ENCODE assay signal across 12 mouse cellular contexts in genomic region chr11:76439666-76440065, GRCm38 (mm10). TPM values are rescaled to one million over a fixed set of nuclear protein-coding genes. Genes with fewer than 3 reads are reported as not detected.
DNase-seq lines count a peak whose midpoint lies in the region; ATAC-seq lines count a peak whose summit lies in the region.
"Had no signal": no experiment of that assay in that cellular context is flagged by ENCODE, and none has a peak within 500 bp of the region (broad histone marks: within the 10 kb centered on the region; RNA-seq: fewer than 3 reads in every experiment).

No protein-coding gene starts in this region.

- no peak overlapping the region for H3K4me2 ChIP-seq in forebrain, embryonic 13.5 days
- H3K4me2 ChIP-seq in forebrain, embryonic 11.5 days (ENCODE audit: low read depth, low read length, severe bottlenecking), result no peak overlapping the region
- H3K4me2 ChIP-seq in stomach, embryonic 15.5 days, result no peak overlapping the region
- H3K4me2 ChIP-seq: heart, embryonic 15.5 days; liver, embryonic 13.5 days had no signal

- no peak overlapping the region for H3K4me3 ChIP-seq in forebrain, embryonic 13.5 days
- no peak overlapping the region for H3K4me3 ChIP-seq in forebrain, embryonic 11.5 days (ENCODE audit: low read depth, low read length)
- H3K4me3 ChIP-seq in stomach, embryonic 15.5 days (replicated peaks), result no peak overlapping the region
- H3K4me3 ChIP-seq: heart, embryonic 15.5 days; liver, embryonic 13.5 days had no signal

- WGBS in forebrain, embryonic 13.5 days, result 28% methylated on average over 3 of the region's 3 CpGs
- 18% methylated on average over 3 of the region's 3 CpGs for WGBS in forebrain, embryonic 11.5 days
- WGBS in stomach, embryonic 15.5 days, result 28% methylated on average over 3 of the region's 3 CpGs

- H3K9me3 ChIP-seq in forebrain, embryonic 13.5 days (replicated peaks), result no peaks in the 10 kb centered on the region
- H3K9me3 ChIP-seq in forebrain, embryonic 11.5 days (ENCODE audit: control insufficient read depth, low read length), result no peaks in the 10 kb centered on the region
- no peaks in the 10 kb centered on the region for H3K9me3 ChIP-seq in stomach, embryonic 15.5 days
- H3K9me3 ChIP-seq: heart, embryonic 15.5 days; liver, embryonic 13.5 days had no signal

- H3K27ac ChIP-seq in forebrain, embryonic 13.5 days, result peak overlapping the region; percentile 31; the same call in 1 of the 2 replicates
- no peak overlapping the region for H3K27ac ChIP-seq in forebrain, embryonic 11.5 days (ENCODE audit: low read depth, low read length)
- H3K27ac ChIP-seq in stomach, embryonic 15.5 days, result 0 out of 2 replicates have a peak overlapping the region, but pooled peaks have one; percentile 33
- H3K27ac ChIP-seq: heart, embryonic 15.5 days; kidney, postnatal 0 days; liver, embryonic 13.5 days had no signal

- H3K36me3 ChIP-seq in forebrain, embryonic 13.5 days (ENCODE audit: poor library complexity, severe bottlenecking), result peaks cover 45% of the 10 kb centered on the region
- no peaks in the 10 kb centered on the region for H3K36me3 ChIP-seq in forebrain, embryonic 11.5 days (ENCODE audit: control insufficient read depth, insufficient read depth, low read length)
- H3K36me3 ChIP-seq in stomach, embryonic 15.5 days, result 0 out of 2 replicates have a peak, but pooled peaks cover 3% of the 10 kb centered on the region
- H3K36me3 ChIP-seq: heart, embryonic 15.5 days; liver, embryonic 13.5 days had no signal

- DNase-seq in forebrain, embryonic 11.5 days (ENCODE audit: low spot score), result no peak
- peak; percentile 55 to 69 for DNase-seq in right cerebral cortex, adult 2 months (ENCODE audit: low spot score in 2 of 2)
- no peak for DNase-seq in right cerebral cortex, postnatal 4 days
- DNase-seq in left cerebral cortex, postnatal 25 days (ENCODE audit: low spot score in 2 of 2), result peak; percentile 62 to 88
- DNase-seq in adrenal gland, postnatal 25 days, result no peak
- no peak for DNase-seq in kidney, postnatal 36 days
- DNase-seq: cerebellum, adult 9-10 months; liver, embryonic 13.5 days had no signal

- H3K27me3 ChIP-seq in forebrain, embryonic 13.5 days, result peaks cover 13% of the 10 kb centered on the region
- H3K27me3 ChIP-seq in forebrain, embryonic 11.5 days (ENCODE audit: control insufficient read depth, insufficient read depth, low read length), result no peaks in the 10 kb centered on the region; the same call in 1 of the 2 replicates
- H3K27me3 ChIP-seq in stomach, embryonic 15.5 days (replicated peaks), result no peaks in the 10 kb centered on the region
- H3K27me3 ChIP-seq: heart, embryonic 15.5 days had no signal

- intact Hi-C loops in left cerebral cortex, postnatal 25 days (cut with DNase I), result no loop called here

- no peak overlapping the region for H3K9ac ChIP-seq in forebrain, embryonic 13.5 days
- H3K9ac ChIP-seq in forebrain, embryonic 11.5 days (ENCODE audit: low read length), result no peak overlapping the region
- H3K9ac ChIP-seq in stomach, embryonic 15.5 days, result no peak overlapping the region
- H3K9ac ChIP-seq: heart, embryonic 15.5 days; liver, embryonic 13.5 days had no signal

- ATAC-seq in forebrain, embryonic 13.5 days, result peak; percentile 26; the same call in 1 of the 2 replicates
- ATAC-seq in forebrain, embryonic 11.5 days (replicated peaks; ENCODE audit: low FRiP score), result no peak
- ATAC-seq in stomach, embryonic 15.5 days (ENCODE audit: insufficient read depth, low FRiP score, low read depth), result no peak

- H3K4me1 ChIP-seq in forebrain, embryonic 13.5 days, result peaks cover 46% of the 10 kb centered on the region
- 0 out of 2 replicates have a peak, but pooled peaks cover 9% of the 10 kb centered on the region for H3K4me1 ChIP-seq in forebrain, embryonic 11.5 days (replicated peaks; ENCODE audit: control insufficient read depth, insufficient read depth, low read length)
- peaks cover 27% of the 10 kb centered on the region for H3K4me1 ChIP-seq in stomach, embryonic 15.5 days

RNA-seq across cellular contexts. Expression of gene Timm22, which starts 32.9 kb away (rescaled TPM):
- polyA plus RNA-seq in forebrain, embryonic 13.5 days (2015; fragmentation: Nextera tagmentation; extraction: Ambion mirVana), result 102 and 104 TPM in 2 replicates
- polyA plus RNA-seq in forebrain, embryonic 11.5 days (2014; fragmentation: Nextera tagmentation; extraction: Ambion mirVana), result 109 and 113 TPM in 2 replicates
- 10 to 100 TPM; 36.3 to 37.3 TPM for total RNA-seq in left cerebral cortex, postnatal 25 days (2021)
- polyA plus RNA-seq in stomach, embryonic 15.5 days (2015; fragmentation: Nextera tagmentation; extraction: Ambion mirVana), result 92.5 and 96.5 TPM in 2 replicates
- 38.9 and 47.4 TPM in 2 replicates for total RNA-seq in adrenal gland, postnatal 25 days (2021)

RNA-seq across cellular contexts. Expression of gene Nxn, which starts 40.7 kb away (rescaled TPM):
- polyA plus RNA-seq in forebrain, embryonic 13.5 days (2015; fragmentation: Nextera tagmentation; extraction: Ambion mirVana), result 23.4 and 29.9 TPM in 2 replicates
- polyA plus RNA-seq in forebrain, embryonic 11.5 days (2014; fragmentation: Nextera tagmentation; extraction: Ambion mirVana), result 52.3 and 65.1 TPM in 2 replicates
- total RNA-seq in left cerebral cortex, postnatal 25 days (2021), result 10 to 100 TPM; 10.3 to 11.5 TPM
- 35.1 and 37.9 TPM in 2 replicates for polyA plus RNA-seq in stomach, embryonic 15.5 days (2015; fragmentation: Nextera tagmentation; extraction: Ambion mirVana)
- 23.8 and 29.5 TPM in 2 replicates for total RNA-seq in adrenal gland, postnatal 25 days (2021)

Comparison
In these comparisons a context has a peak if more than half of its experiments do, and no peak if none do; other contexts are left out.
1. DNase-seq: peak in right cerebral cortex, adult 2 months (2 of 2) and left cerebral cortex, postnatal 25 days (2 of 2); none in forebrain, embryonic 11.5 days (single experiment), right cerebral cortex, postnatal 4 days (single experiment), adrenal gland, postnatal 25 days (single experiment) and kidney, postnatal 36 days (0 of 2).